Mouse (Mus musculus): ENCODE measurements around the gene Plp1. TPM values are rescaled to one million over a fixed set of nuclear protein-coding genes. Genes with fewer than 3 reads are reported as not detected.

The Plp1 gene
- polyA plus RNA-seq (2015; fragmentation: Nextera tagmentation; extraction: Ambion mirVana) = 4.7 and 5.2 TPM in 2 replicates

DNA sequence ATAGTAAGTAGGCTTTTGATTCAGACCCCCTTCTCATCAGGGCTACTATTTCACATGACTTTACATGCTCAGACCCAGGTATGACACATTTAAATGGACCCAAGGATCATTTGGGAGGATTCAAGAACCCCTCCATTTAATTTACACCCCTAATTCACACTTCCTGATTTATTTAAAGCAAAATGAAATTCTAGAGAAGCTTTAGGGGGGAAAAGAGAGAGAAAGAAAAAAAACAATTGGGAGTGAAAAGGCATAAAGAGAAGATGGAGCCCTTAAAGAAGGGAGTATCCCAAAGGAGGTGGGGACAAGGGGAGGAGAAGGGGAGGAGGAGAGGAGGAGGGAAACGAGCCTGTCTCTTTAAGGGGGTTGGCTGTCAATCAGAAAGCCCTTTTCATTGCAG lies at the start of gene Plp1:
TSS of gene Plp1 (plus strand) at position 301 of the 400 bp plus-strand sequence.
- H3K27me3 ChIP-seq (replicated peaks) = no peaks in the 10 kb centered on the region
- no peaks in the 10 kb centered on the region for H3K9me3 ChIP-seq
- no peak within 1 kb of the TSS for H3K4me3 ChIP-seq (replicated peaks)
- no peaks in the 10 kb centered on the region for H3K4me1 ChIP-seq
- no peak within 1 kb of the TSS for H3K9ac ChIP-seq
- H3K36me3 ChIP-seq = no peaks in the 10 kb centered on the region
- no peak for ATAC-seq (ENCODE audit: insufficient read depth, low FRiP score, low read depth)
- H3K4me2 ChIP-seq = no peak within 1 kb of the TSS
- 53% methylated on average over 1 of the region's 1 CpGs for WGBS
- H3K27ac ChIP-seq = no peak within 1 kb of the TSS

DNA sequence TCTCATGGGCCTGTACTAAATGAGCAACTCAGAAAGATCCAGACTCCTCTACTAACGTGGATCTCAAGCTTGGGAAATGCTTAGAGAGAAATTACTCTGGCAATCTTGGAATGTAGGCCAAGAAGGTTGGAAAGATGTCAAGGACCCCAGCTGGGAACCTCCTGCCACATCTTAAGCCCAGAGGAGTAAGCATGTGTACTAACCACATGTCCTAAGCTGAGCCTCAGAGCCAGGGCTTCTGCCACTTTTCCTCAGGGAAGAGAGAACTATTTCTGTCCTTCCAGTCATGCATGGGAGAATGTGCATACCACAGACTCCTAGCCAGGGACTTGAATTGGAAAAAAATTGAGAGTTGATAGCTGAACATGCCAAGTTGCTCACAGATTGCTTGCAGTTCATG lies 49.4 kb upstream of the Plp1 start:
- Histone ChIP-seq H3K4me1 (no peaks in the 10 kb centered on the region), H3K4me3 (replicated peaks) (no peak overlapping the region), H3K27ac (no peak overlapping the region), H3K27me3 (replicated peaks) (no peaks in the 10 kb centered on the region; the same call in 1 of the 2 replicates), H3K9me3 (no peaks in the 10 kb centered on the region), H3K36me3 (no peaks in the 10 kb centered on the region), H3K9ac (no peak overlapping the region), H3K4me2 (no peak overlapping the region)
- ATAC-seq (ENCODE audit: insufficient read depth, low FRiP score, low read depth) = no peak
- WGBS = 55% methylated on average over 1 of the region's 1 CpGs

GRCm38 (mm10) chrX:136778046-136778445 lies 44.4 kb upstream of the Plp1 start:
- H3K4me2 ChIP-seq = no peak overlapping the region
- ATAC-seq (ENCODE audit: insufficient read depth, low FRiP score, low read depth) = no peak
- no peaks in the 10 kb centered on the region for H3K4me1 ChIP-seq
- H3K36me3 ChIP-seq = no peaks in the 10 kb centered on the region
- no peak overlapping the region for H3K4me3 ChIP-seq (replicated peaks)
- WGBS = 60% methylated on average over 3 of the region's 3 CpGs
- no peaks in the 10 kb centered on the region for H3K27me3 ChIP-seq (replicated peaks)
- H3K27ac ChIP-seq = no peak overlapping the region
- no peak overlapping the region for H3K9ac ChIP-seq
- no peaks in the 10 kb centered on the region for H3K9me3 ChIP-seq

DNA sequence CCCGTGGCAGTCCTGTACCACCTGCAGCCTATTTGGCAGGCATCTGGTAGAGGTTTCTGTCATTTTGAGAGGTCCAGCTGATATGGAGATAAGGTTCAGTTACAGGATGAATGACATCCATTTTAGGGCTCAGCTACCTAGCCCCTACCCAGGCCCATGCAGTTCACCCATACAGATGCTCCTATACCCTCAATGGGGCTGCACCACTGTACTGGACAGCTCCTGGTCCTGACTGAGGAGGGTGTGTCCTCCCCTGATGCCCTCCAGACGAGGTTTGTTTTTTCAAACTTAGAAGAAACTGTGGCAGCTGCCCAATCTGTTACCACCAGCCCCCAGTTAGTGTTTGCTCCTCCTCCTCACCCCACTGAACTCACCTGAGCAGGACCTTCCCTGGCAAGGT lies 43.2 kb upstream of the Plp1 start:
- no peaks in the 10 kb centered on the region for H3K36me3 ChIP-seq
- no peaks in the 10 kb centered on the region for H3K9me3 ChIP-seq
- no peak for ATAC-seq (ENCODE audit: insufficient read depth, low FRiP score, low read depth)
- no peaks in the 10 kb centered on the region for H3K27me3 ChIP-seq (replicated peaks)
- H3K9ac ChIP-seq = no peak overlapping the region
- no peak overlapping the region for H3K4me3 ChIP-seq (replicated peaks)
- 60% methylated on average over 2 of the region's 2 CpGs for WGBS
- H3K4me2 ChIP-seq = no peak overlapping the region
- H3K4me1 ChIP-seq = no peaks in the 10 kb centered on the region
- no peak overlapping the region for H3K27ac ChIP-seq

GRCm38 (mm10) chrX:136780041-136780440 lies 42.4 kb upstream of the Plp1 start, which contains the start of gene Glra4:
Gene Glra4, minus strand, starts transcription at chrX:136780141.
- no peak for ATAC-seq (ENCODE audit: insufficient read depth, low FRiP score, low read depth)
- no peak within 1 kb of the TSS for H3K9ac ChIP-seq
- H3K27me3 ChIP-seq (replicated peaks) = no peaks in the 10 kb centered on the region
- H3K9me3 ChIP-seq = no peaks in the 10 kb centered on the region
- no peaks in the 10 kb centered on the region for H3K36me3 ChIP-seq
- WGBS = 73% methylated on average over 3 of the region's 3 CpGs
- H3K4me1 ChIP-seq = no peaks in the 10 kb centered on the region
- no peak within 1 kb of the TSS for H3K4me2 ChIP-seq
- H3K4me3 ChIP-seq (replicated peaks) = no peak within 1 kb of the TSS
- no peak within 1 kb of the TSS for H3K27ac ChIP-seq

DNA sequence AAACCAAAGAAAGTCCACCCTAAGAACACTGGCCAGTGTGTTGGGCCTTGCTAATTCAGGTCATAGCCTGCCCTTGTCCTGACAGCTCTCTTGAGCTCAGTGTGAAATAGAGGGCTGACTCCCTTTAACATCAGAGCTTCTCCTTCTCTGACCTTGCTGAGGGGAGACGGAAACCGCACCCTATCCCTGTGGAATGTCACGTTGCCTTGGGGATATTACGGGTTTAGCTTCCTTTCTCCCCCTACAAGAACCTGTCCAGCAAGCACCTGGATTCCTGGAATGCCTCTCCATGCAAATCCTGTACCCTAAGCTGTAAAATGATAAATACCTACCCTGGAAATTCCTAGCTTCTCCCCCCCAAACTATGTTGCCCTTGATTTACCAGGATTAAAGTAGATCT lies 33.0 kb upstream of the Plp1 start:
- WGBS = 61% methylated on average over 4 of the region's 4 CpGs
- no peak for ATAC-seq (ENCODE audit: insufficient read depth, low FRiP score, low read depth)
- no peaks in the 10 kb centered on the region for H3K27me3 ChIP-seq (replicated peaks)
- H3K27ac ChIP-seq = no peak overlapping the region
- no peak overlapping the region for H3K4me2 ChIP-seq
- H3K9me3 ChIP-seq = no peaks in the 10 kb centered on the region
- H3K4me3 ChIP-seq (replicated peaks) = no peak overlapping the region
- no peaks in the 10 kb centered on the region for H3K36me3 ChIP-seq
- no peak overlapping the region for H3K9ac ChIP-seq
- no peaks in the 10 kb centered on the region for H3K4me1 ChIP-seq

DNA sequence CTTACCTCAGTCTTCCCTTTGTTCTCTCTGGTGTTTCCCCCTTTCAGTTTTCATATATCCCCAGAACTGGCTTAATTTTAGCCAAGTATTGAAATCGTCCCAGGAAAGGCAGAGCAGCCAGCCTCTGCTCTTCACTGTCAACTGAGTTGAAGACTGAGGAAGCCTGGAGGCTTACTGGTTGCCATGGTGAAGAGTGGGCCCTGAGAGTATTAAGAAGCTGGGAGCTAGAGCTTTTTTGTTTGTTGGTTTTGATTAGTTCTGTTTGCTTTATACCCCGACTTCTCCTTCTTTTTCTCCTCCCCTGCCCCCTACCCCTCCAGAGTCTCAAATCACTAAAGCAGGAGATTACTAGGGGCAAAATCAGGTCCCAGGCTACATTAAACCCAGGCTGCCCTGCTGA lies 25.2 kb upstream of the Plp1 start:
- Histone ChIP-seq H3K27ac (no peak overlapping the region), H3K4me2 (no peak overlapping the region), H3K4me3 (replicated peaks) (no peak overlapping the region), H3K27me3 (replicated peaks) (no peaks in the 10 kb centered on the region), H3K4me1 (no peaks in the 10 kb centered on the region), H3K9ac (no peak overlapping the region), H3K9me3 (no peaks in the 10 kb centered on the region), H3K36me3 (no peaks in the 10 kb centered on the region)
- WGBS = 36% methylated on average over 2 of the region's 2 CpGs
- no peak for ATAC-seq (ENCODE audit: insufficient read depth, low FRiP score, low read depth)

DNA sequence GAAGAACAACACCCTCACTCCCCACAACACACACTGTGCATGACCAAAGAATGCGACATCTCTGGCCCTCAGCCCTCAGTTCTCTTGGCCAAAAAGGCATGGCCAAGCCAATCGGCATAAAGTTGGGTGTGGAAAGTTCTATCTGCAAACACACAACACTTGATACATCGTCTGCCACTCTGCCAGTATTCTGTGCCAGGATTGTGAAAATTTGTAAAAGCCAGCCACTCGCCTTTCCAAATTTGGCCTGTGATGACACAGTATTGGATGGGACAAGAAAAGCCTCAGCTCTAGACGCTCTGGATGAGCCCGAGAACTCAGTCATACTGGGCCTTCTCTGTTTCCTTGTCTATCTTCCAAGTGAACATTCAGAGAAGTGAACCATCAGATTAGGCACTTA lies 2.7 kb upstream of the Plp1 start:
- Histone ChIP-seq H3K36me3 (no peaks in the 10 kb centered on the region), H3K27ac (no peak overlapping the region), H3K9ac (no peak overlapping the region), H3K27me3 (replicated peaks) (no peaks in the 10 kb centered on the region), H3K4me3 (replicated peaks) (no peak overlapping the region), H3K4me1 (no peaks in the 10 kb centered on the region), H3K9me3 (no peaks in the 10 kb centered on the region), H3K4me2 (no peak overlapping the region)
- WGBS = 90% methylated on average over 6 of the region's 6 CpGs
- no peak for ATAC-seq (ENCODE audit: insufficient read depth, low FRiP score, low read depth)

GRCm38 (mm10) chrX:136820250-136820649 lies 2.2 kb upstream of the Plp1 start:
- H3K9me3 ChIP-seq = no peaks in the 10 kb centered on the region
- H3K27me3 ChIP-seq (replicated peaks) = no peaks in the 10 kb centered on the region
- H3K36me3 ChIP-seq = no peaks in the 10 kb centered on the region
- no peak overlapping the region for H3K9ac ChIP-seq
- H3K4me2 ChIP-seq = no peak overlapping the region
- H3K27ac ChIP-seq = no peak overlapping the region
- 13% methylated on average over 1 of the region's 1 CpGs for WGBS
- H3K4me3 ChIP-seq (replicated peaks) = no peak overlapping the region
- no peak for ATAC-seq (ENCODE audit: insufficient read depth, low FRiP score, low read depth)
- no peaks in the 10 kb centered on the region for H3K4me1 ChIP-seq

- Histone ChIP-seq H3K4me1 (no peaks in the 10 kb centered on the region), H3K9me3 (no peaks in the 10 kb centered on the region), H3K4me2 (no peak overlapping the region), H3K4me3 (replicated peaks) (no peak overlapping the region), H3K36me3 (no peaks in the 10 kb centered on the region), H3K9ac (no peak overlapping the region), H3K27ac (no peak overlapping the region), H3K27me3 (replicated peaks) (no peaks in the 10 kb centered on the region)
- no peak for ATAC-seq (ENCODE audit: insufficient read depth, low FRiP score, low read depth)
- 67% methylated on average over 4 of the region's 4 CpGs for WGBS
Observed at GRCm38 (mm10) chrX:136825016-136825415, 2.5 kb downstream of the Plp1 start.

GRCm38 (mm10) chrX:136828610-136829009 lies 6.1 kb downstream of the Plp1 start:
- no peak for ATAC-seq (ENCODE audit: insufficient read depth, low FRiP score, low read depth)
- Histone ChIP-seq H3K9ac (no peak overlapping the region), H3K4me1 (no peaks in the 10 kb centered on the region), H3K27ac (no peak overlapping the region), H3K27me3 (replicated peaks) (no peaks in the 10 kb centered on the region), H3K9me3 (no peaks in the 10 kb centered on the region), H3K4me3 (replicated peaks) (no peak overlapping the region), H3K36me3 (no peaks in the 10 kb centered on the region), H3K4me2 (no peak overlapping the region)

DNA sequence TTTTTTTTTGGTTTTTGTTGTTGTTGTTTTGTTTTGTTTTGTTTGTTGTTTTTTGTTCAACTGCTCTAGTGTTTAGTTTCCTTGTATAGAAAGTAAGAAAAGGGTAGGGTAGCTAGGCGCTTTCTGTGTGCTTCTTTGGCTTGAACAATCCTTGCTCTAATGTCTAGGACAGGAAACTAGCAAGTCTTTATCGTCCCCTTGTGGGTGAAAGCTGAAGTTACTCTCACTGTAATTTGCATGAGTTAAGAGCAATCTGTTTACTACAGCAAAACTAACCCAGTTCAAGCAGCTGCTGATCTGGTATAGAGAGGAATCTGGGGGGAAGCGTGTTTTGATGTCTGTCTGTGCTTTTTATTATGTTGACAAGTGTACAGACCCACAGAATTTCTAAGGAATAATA lies 27.8 kb downstream of the Plp1 start:
- Histone ChIP-seq H3K4me2 (no peak overlapping the region), H3K36me3 (no peaks in the 10 kb centered on the region), H3K4me3 (replicated peaks) (no peak overlapping the region), H3K27ac (no peak overlapping the region), H3K9ac (no peak overlapping the region), H3K27me3 (replicated peaks) (no peaks in the 10 kb centered on the region), H3K9me3 (no peaks in the 10 kb centered on the region), H3K4me1 (no peaks in the 10 kb centered on the region)
- WGBS = 36% methylated on average over 3 of the region's 3 CpGs
- no peak for ATAC-seq (ENCODE audit: insufficient read depth, low FRiP score, low read depth)

Data from stomach, embryonic 15.5 days (tissue).